Mouse (Mus musculus) hindbrain, postnatal 0 days (tissue): ENCODE results near the gene Ahcyl2. TPM values are rescaled to one million over a fixed set of nuclear protein-coding genes. Genes with fewer than 3 reads are reported as not detected.

Experiments used
- ATAC-seq: fragments of 200-750 bp; cut with Nextera tagmentation; 2 replicates; pipeline ENCODE4 v1.8.0; 2017; ENCODE audit warnings: mild to moderate bottlenecking, moderate TSS enrichment, moderate library complexity
- DNase-seq: peaks from one replicate; pipeline ENCODE4 v3.0.0-alpha.2; 2015; ENCODE audit warnings: low spot score
- H3K27ac ChIP-seq: fragments of 300-500 bp; sonication (generic); 2 replicates; pipeline ENCODE4 v1.5.1; 2014; ENCODE audit warnings: mild to moderate bottlenecking
- H3K27me3 ChIP-seq: fragments of 300-500 bp; sonication (generic); 2 replicates; pipeline ENCODE4 v1.6.1; 2014; ENCODE audit warnings: low read length, mixed read lengths; ENCODE audit not compliant: insufficient read depth
- H3K36me3 ChIP-seq: fragments of 300-500 bp; sonication (generic); 2 replicates; pipeline ENCODE4 v1.6.1; 2014; ENCODE audit warnings: low read length, mixed read lengths; ENCODE audit not compliant: insufficient read depth
- H3K4me1 ChIP-seq: fragments of 300-500 bp; sonication (generic); 2 replicates; pipeline ENCODE4 v1.6.1; 2014; ENCODE audit warnings: antibody characterized with exemption, low read length, mixed read lengths; ENCODE audit not compliant: insufficient read depth
- H3K4me2 ChIP-seq: fragments of 300-500 bp; sonication (generic); 2 replicates; pipeline ENCODE4 v1.6.1; 2014; ENCODE audit warnings: low read depth, mild to moderate bottlenecking, low read length, moderate library complexity, mixed read lengths
- H3K4me3 ChIP-seq: fragments of 300-500 bp; sonication (generic); 2 replicates; pipeline ENCODE4 v1.5.1; 2014; ENCODE audit warnings: low read length
- H3K9ac ChIP-seq: fragments of 300-500 bp; sonication (generic); replicated peaks from 2 replicates; pipeline ENCODE4 v1.6.1; 2014; ENCODE audit warnings: mild to moderate bottlenecking, low read length, moderate library complexity, mixed read lengths
- H3K9me3 ChIP-seq: fragments of 300-500 bp; sonication (generic); 2 replicates; pipeline ENCODE4 v1.6.1; 2016; ENCODE audit warnings: low read length, mixed read lengths
- CTCF ChIP-seq: IDR thresholded peaks from 2 replicates; pipeline ENCODE4 v1.5.1; 2016; ENCODE audit warnings: antibody characterized with exemption, control low read depth, low read depth
- WGBS: fragments of 180-500 bp; shearing (Covaris S2); extraction: QIAGEN DNeasy Blood & Tissue Kit; methylation state at CpG from one replicate; pipeline ENCODE4 v1.1.7; 2014; 5-methylcytosine and 5-hydroxymethylcytosine counted together
- polyA plus RNA-seq: library from polyadenylated mRNA; unstranded; fragments of >200 nt; fragmentation: Nextera tagmentation; extraction: Ambion mirVana; gene quantifications from 2 replicates; pipeline ENCODE4 v1.2.1, GENCODE M21; 2015
- total RNA-seq: library from RNA; depleted of rRNA; stranded (reverse); fragments of >200 nt; gene quantifications from 2 replicates; pipeline ENCODE4 v1.2.3, GENCODE M21; 2014

Gene Ahcyl2
- total and polyA plus RNA-seq, 2 experiments from 2014 or later: 23.1 to 56.8 TPM

- ATAC-seq (no peak), DNase-seq (peak; percentile 33)
- peak overlapping the region; percentile 4; the same call in 1 of the 2 replicates for H3K4me2 ChIP-seq
- H3K9me3 ChIP-seq: no peaks in the 10 kb centered on the region
- WGBS: 17% methylated on average over 3 of the region's 3 CpGs
- H3K27ac ChIP-seq: no peak overlapping the region
- no peaks in the 10 kb centered on the region for H3K36me3 ChIP-seq
- H3K4me3 ChIP-seq: no peak overlapping the region
- H3K27me3 ChIP-seq: no peaks in the 10 kb centered on the region
- TF ChIP-seq CTCF: no peak
- H3K4me1 ChIP-seq: no peaks in the 10 kb centered on the region
- no peak overlapping the region for H3K9ac ChIP-seq
These were observed 21.1 kb downstream of the Ahcyl2 start for GRCm38 (mm10) chr6:29788779-29789350.

GRCm38 (mm10) chr6:29790014-29790698 is 22.3 kb downstream of the Ahcyl2 start:
- Histone ChIP-seq H3K27me3 (no peaks in the 10 kb centered on the region), H3K36me3 (no peaks in the 10 kb centered on the region), H3K9me3 (no peaks in the 10 kb centered on the region), H3K4me2 (no peak overlapping the region), H3K9ac (no peak overlapping the region), H3K4me3 (no peak overlapping the region), H3K4me1 (no peaks in the 10 kb centered on the region), H3K27ac (no peak overlapping the region)
- ATAC-seq (no peak), DNase-seq (no peak)
- no peak for TF ChIP-seq CTCF
- 91% methylated on average over 3 of the region's 3 CpGs for WGBS

GRCm38 (mm10) chr6:29793520-29793919 is 25.7 kb downstream of the Ahcyl2 start:
- 83% methylated on average over 1 of the region's 1 CpGs for WGBS
- ATAC-seq (no peak), DNase-seq (no peak)
- no peak overlapping the region for H3K4me3 ChIP-seq
- no peaks in the 10 kb centered on the region for H3K4me1 ChIP-seq
- H3K4me2 ChIP-seq: no peak overlapping the region
- H3K27me3 ChIP-seq: no peaks in the 10 kb centered on the region
- H3K9ac ChIP-seq: no peak overlapping the region
- no peaks in the 10 kb centered on the region for H3K36me3 ChIP-seq
- H3K27ac ChIP-seq: no peak overlapping the region
- TF ChIP-seq CTCF: no peak
- H3K9me3 ChIP-seq: no peaks in the 10 kb centered on the region

- H3K36me3 ChIP-seq: no peaks in the 10 kb centered on the region
- no peak overlapping the region for H3K4me3 ChIP-seq
- no peak overlapping the region for H3K27ac ChIP-seq
- WGBS: 85% methylated on average over 6 of the region's 6 CpGs
- DNase-seq (no peak), ATAC-seq (no peak)
- TF ChIP-seq CTCF: no peak
- no peak overlapping the region for H3K9ac ChIP-seq
- no peaks in the 10 kb centered on the region for H3K4me1 ChIP-seq
- no peak overlapping the region for H3K4me2 ChIP-seq
- H3K27me3 ChIP-seq: no peaks in the 10 kb centered on the region
- no peaks in the 10 kb centered on the region for H3K9me3 ChIP-seq
These were observed 26.8 kb downstream of the Ahcyl2 start for GRCm38 (mm10) chr6:29794582-29794981.

GRCm38 (mm10) chr6:29802979-29803378 is 35.2 kb downstream of the Ahcyl2 start:
- Histone ChIP-seq H3K4me3 (no peak overlapping the region), H3K27ac (no peak overlapping the region), H3K9ac (no peak overlapping the region), H3K36me3 (no peaks in the 10 kb centered on the region), H3K9me3 (no peaks in the 10 kb centered on the region), H3K4me1 (no peaks in the 10 kb centered on the region), H3K27me3 (no peaks in the 10 kb centered on the region), H3K4me2 (no peak overlapping the region)
- DNase-seq: no peak
- ATAC-seq: no peak
- TF ChIP-seq CTCF: no peak
- 80% methylated on average over 1 of the region's 1 CpGs for WGBS

GRCm38 (mm10) chr6:29804006-29804405 is 36.2 kb downstream of the Ahcyl2 start:
- Histone ChIP-seq H3K9ac (no peak overlapping the region), H3K9me3 (no peaks in the 10 kb centered on the region), H3K4me1 (no peaks in the 10 kb centered on the region), H3K36me3 (no peaks in the 10 kb centered on the region), H3K4me3 (no peak overlapping the region), H3K4me2 (no peak overlapping the region), H3K27ac (no peak overlapping the region), H3K27me3 (no peaks in the 10 kb centered on the region)
- no peak for TF ChIP-seq CTCF
- WGBS: 50% methylated on average over 3 of the region's 3 CpGs
- no peak for ATAC-seq
- no peak for DNase-seq

GRCm38 (mm10) chr6:29805381-29805780 is 37.6 kb downstream of the Ahcyl2 start:
- ATAC-seq: no peak
- WGBS: 75% methylated on average over 2 of the region's 2 CpGs
- no peaks in the 10 kb centered on the region for H3K9me3 ChIP-seq
- no peaks in the 10 kb centered on the region for H3K27me3 ChIP-seq
- H3K9ac ChIP-seq: no peak overlapping the region
- H3K4me3 ChIP-seq: no peak overlapping the region
- H3K4me1 ChIP-seq: no peaks in the 10 kb centered on the region
- no peak overlapping the region for H3K4me2 ChIP-seq
- DNase-seq: no peak
- TF ChIP-seq CTCF: no peak
- no peaks in the 10 kb centered on the region for H3K36me3 ChIP-seq
- H3K27ac ChIP-seq: no peak overlapping the region
